Mouse (Mus musculus) kidney, embryonic 16.5 days (tissue): ENCODE measurements at regions not wholly inside any gene's neighbourhood (a gene's known extent, or its start where the extent isn't known, plus 50 kb on each side); places are given as distances from the start of the nearest gene placed in this dataset.

Source experiments
- ATAC-seq: fragments of 200-750 bp; cut with Nextera tagmentation; 2 replicates; pipeline ENCODE4 v1.8.0; 2017; ENCODE audit warnings: moderate TSS enrichment; ENCODE audit not compliant: low FRiP score, low TSS enrichment
- H3K27ac ChIP-seq: fragments of 300-500 bp; sonication (generic); 2 replicates; pipeline ENCODE4 v1.5.1; 2014; ENCODE audit warnings: low read length
- H3K27me3 ChIP-seq: fragments of 300-500 bp; sonication (generic); 2 replicates; pipeline ENCODE4 v1.6.1; 2014; ENCODE audit warnings: low read length, control low read depth, mixed read lengths; ENCODE audit not compliant: insufficient read depth
- H3K36me3 ChIP-seq: fragments of 300-500 bp; sonication (generic); 2 replicates; pipeline ENCODE4 v1.6.1; 2014; ENCODE audit warnings: low read length, control low read depth, mixed read lengths; ENCODE audit not compliant: insufficient read depth
- H3K4me1 ChIP-seq: fragments of 300-500 bp; sonication (generic); 2 replicates; pipeline ENCODE4 v1.6.1; 2014; ENCODE audit warnings: low read length, control low read depth, mixed read lengths; ENCODE audit not compliant: insufficient read depth
- H3K4me2 ChIP-seq: fragments of 300-500 bp; sonication (generic); replicated peaks from 2 replicates; pipeline ENCODE4 v1.6.1; 2014; ENCODE audit warnings: low read depth, low read length
- H3K4me3 ChIP-seq: fragments of 300-500 bp; sonication (generic); 2 replicates; pipeline ENCODE4 v1.5.1; 2014; ENCODE audit warnings: mild to moderate bottlenecking, low read length
- H3K9ac ChIP-seq: fragments of 300-500 bp; sonication (generic); replicated peaks from 2 replicates; pipeline ENCODE4 v1.6.1; 2014; ENCODE audit warnings: low read length
- H3K9me3 ChIP-seq: fragments of 300-500 bp; sonication (generic); 2 replicates; pipeline ENCODE4 v1.6.1; 2016; ENCODE audit warnings: low read length, control low read depth
- WGBS: fragments of 180-500 bp; shearing (Covaris S2); extraction: QIAGEN DNeasy Blood & Tissue Kit; methylation state at CpG from one replicate; pipeline ENCODE4 v1.1.7; 2014; 5-methylcytosine and 5-hydroxymethylcytosine counted together

DNA sequence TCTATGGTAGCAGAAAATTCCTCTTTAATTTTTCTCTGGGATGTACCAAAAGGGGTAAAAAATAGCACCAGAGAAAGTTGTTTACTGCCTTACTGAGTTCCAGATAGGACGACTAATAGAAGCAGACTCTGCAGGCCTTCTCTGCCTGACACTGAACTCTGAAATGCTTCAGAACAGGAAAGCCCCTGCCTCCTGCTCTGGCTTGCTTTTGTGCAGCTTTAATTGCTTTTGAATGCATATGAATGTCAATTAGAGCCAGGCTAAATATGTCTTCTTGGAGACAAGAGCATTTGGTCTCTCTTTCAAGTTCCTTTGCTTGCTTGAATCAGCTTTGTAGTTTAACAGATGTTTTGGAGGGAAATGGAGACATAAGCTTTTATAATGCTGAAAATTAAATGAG is 512.5 kb upstream of the Apob start:
- Histone ChIP-seq H3K4me2 (no peak overlapping the region), H3K9ac (no peak overlapping the region), H3K4me1 (no peaks in the 10 kb centered on the region), H3K27me3 (no peaks in the 10 kb centered on the region), H3K9me3 (no peaks in the 10 kb centered on the region), H3K27ac (no peak overlapping the region), H3K4me3 (no peak overlapping the region), H3K36me3 (no peaks in the 10 kb centered on the region)
- no peak for ATAC-seq
- 21% methylated on average over 1 of the region's 1 CpGs for WGBS

DNA sequence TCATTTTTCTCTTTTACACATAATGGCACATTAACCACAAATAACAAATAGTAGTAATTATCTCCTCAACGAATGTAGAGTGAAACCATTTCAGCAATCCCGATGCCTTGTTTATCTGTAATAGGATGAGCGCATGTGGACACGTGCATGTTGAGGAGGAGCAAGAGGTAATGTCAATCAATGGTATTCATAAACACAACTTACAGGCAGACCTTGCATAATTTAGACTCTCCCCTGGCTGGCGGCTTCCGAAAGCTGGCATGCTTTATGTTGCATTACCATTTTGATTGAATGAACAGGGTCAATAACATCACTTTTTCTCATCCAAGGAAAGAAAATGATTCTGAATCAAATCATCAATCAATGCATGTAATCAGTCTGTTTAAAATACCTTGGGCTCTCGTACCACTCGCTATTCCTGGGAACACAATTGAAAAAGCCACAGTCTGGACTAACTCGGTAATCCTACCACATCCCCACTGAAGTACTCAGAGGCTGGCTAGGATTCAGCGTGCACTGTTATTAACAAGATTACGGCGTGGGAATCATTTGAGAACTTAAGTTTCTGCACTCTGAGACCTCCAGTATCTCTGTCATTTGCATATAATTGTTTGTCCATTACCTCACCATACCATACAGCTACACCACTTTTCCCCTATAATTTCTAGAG is 464.7 kb upstream of the Apob start:
- no peak for ATAC-seq
- Histone ChIP-seq H3K4me3 (no peak overlapping the region), H3K9me3 (no peaks in the 10 kb centered on the region), H3K27ac (no peak overlapping the region), H3K9ac (no peak overlapping the region), H3K27me3 (no peaks in the 10 kb centered on the region), H3K36me3 (no peaks in the 10 kb centered on the region), H3K4me2 (no peak overlapping the region), H3K4me1 (no peaks in the 10 kb centered on the region)
- WGBS: 90% methylated on average over 12 of the region's 12 CpGs

DNA sequence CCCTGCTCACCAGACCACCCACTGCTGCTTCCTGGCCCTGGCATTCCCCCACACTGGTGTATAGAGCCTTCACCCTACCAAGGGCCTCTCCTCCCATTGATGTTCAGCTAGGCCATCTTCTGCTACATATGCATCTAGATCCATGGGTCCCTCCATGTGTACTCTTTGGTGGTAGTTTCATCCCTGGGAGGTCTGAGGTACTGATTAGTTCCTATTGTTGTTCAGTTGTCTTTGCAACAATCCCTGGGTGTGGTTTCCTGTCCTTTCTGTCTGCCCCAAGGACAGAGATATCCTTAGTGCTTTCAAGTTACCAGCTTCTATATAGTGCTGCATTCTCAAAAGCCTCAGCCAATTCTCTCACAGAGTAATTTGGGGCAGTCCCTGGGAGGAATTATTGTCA is 440.1 kb upstream of the Apob start:
- Histone ChIP-seq H3K27me3 (no peaks in the 10 kb centered on the region), H3K9me3 (no peaks in the 10 kb centered on the region), H3K27ac (no peak overlapping the region), H3K4me3 (no peak overlapping the region), H3K4me2 (no peak overlapping the region), H3K36me3 (no peaks in the 10 kb centered on the region), H3K9ac (no peak overlapping the region), H3K4me1 (no peaks in the 10 kb centered on the region)
- no peak for ATAC-seq

DNA sequence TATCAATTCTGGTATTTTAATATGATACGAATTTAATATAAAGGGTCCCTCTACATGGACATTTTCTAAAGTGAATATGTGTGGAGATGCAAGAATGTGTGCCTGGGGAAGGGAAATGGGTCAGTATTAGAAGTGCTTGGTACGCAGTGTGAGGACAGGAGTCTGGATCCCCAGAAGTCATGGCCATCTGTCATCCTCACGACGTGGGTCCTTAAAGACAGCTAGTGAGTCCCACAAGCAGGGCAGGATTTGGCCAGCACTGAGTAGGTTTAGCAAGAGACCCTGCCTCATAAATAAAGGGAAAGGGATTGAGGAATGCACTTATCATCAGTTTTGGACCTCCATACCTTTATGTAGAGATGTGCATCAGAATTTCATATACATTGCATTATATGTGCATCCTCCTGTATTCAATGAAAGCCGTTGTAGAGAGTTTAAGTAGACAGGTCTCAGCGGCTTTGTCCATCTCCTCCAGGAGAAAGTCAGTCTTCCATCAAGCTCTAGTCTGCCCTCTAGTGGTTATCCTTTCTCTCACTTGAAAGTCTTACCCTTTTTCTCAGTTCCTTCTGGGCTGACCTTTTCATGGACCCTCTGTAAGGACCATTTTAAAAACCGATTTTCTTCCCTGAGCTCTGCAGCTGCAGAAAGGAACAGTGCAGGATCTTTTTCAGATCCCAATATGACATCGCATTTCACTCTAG is 434.0 kb upstream of the Apob start:
- H3K27ac ChIP-seq: no peak overlapping the region

DNA sequence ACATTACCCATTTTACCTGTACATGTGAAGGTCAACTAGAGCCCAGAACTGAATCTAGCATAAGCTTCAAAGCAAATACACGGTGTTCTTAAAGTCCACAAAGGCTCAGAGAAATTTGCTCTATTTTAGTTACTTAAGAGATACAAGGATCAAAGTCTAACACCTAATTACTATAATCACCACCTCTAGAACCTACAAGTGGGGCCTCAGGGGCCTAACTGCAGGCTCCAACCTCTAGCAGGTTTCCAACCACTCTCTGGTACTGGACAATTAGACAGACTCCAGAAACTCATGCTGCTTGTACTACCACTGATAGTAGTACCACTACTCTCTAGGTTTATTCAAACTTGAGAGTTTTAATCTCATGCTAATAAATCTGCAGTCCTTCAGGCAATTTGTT is 428.7 kb upstream of the Apob start:
- H3K27me3 ChIP-seq: no peaks in the 10 kb centered on the region
- H3K9ac ChIP-seq: no peak overlapping the region
- H3K27ac ChIP-seq: no peak overlapping the region
- H3K4me1 ChIP-seq: no peaks in the 10 kb centered on the region
- 83% methylated on average over 1 of the region's 1 CpGs for WGBS
- H3K4me3 ChIP-seq: no peak overlapping the region
- H3K9me3 ChIP-seq: no peaks in the 10 kb centered on the region
- no peak for ATAC-seq
- no peaks in the 10 kb centered on the region for H3K36me3 ChIP-seq
- no peak overlapping the region for H3K4me2 ChIP-seq

More for the DNA sequence above, 434.0 kb upstream of the Apob start:
- WGBS: 50% methylated on average over 8 of the region's 8 CpGs
- H3K27me3 ChIP-seq: no peaks in the 10 kb centered on the region
- no peaks in the 10 kb centered on the region for H3K9me3 ChIP-seq
- no peak overlapping the region for H3K4me3 ChIP-seq
- no peak for ATAC-seq
- no peaks in the 10 kb centered on the region for H3K36me3 ChIP-seq
- H3K4me1 ChIP-seq: no peaks in the 10 kb centered on the region
- no peak overlapping the region for H3K4me2 ChIP-seq
- H3K9ac ChIP-seq: no peak overlapping the region

DNA sequence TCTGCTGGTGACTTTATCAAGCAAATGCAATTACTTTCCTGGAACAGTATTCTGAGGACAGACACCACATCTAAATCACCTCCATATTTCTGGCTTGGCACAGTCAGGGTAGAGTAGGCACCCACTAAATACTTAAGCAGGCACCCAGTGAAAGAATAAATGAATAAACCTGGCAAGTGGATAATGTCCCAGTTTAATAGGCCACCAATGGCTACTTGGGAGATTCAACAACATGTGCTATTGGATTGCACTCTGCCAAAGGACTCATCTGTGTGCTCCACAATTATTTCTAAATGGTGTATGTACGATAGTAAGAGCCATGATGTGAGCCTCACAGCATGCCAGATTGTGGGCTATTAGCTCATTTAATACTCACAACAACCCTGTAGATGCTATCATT is 417.2 kb upstream of the Apob start:
- H3K4me3 ChIP-seq: no peak overlapping the region
- ATAC-seq: no peak
- H3K9ac ChIP-seq: no peak overlapping the region
- no peak overlapping the region for H3K4me2 ChIP-seq
- H3K4me1 ChIP-seq: no peaks in the 10 kb centered on the region
- H3K9me3 ChIP-seq: no peaks in the 10 kb centered on the region
- no peaks in the 10 kb centered on the region for H3K36me3 ChIP-seq
- H3K27ac ChIP-seq: no peak overlapping the region
- WGBS: 89% methylated on average over 1 of the region's 1 CpGs
- no peaks in the 10 kb centered on the region for H3K27me3 ChIP-seq

DNA sequence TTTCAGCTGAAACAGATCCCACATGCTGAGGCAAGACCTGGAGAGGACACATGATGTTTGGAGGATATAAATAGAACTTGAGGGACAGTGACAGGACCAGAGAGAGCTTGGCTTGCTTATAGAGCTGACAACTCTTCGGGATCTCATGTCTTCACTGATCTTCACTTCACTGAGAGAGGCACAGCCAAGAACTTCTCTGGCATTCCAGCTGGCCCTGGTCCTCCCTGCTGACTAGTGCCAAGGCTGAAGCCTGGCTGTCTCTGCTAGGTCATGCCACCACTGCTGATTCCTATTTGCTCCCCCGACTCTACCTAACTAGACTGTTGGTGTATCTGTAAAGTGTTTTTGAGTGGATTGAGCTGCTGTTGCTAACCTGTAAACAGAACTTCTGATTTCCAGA is 401.4 kb upstream of the Apob start:
- ATAC-seq: no peak
- 95% methylated on average over 2 of the region's 2 CpGs for WGBS

DNA sequence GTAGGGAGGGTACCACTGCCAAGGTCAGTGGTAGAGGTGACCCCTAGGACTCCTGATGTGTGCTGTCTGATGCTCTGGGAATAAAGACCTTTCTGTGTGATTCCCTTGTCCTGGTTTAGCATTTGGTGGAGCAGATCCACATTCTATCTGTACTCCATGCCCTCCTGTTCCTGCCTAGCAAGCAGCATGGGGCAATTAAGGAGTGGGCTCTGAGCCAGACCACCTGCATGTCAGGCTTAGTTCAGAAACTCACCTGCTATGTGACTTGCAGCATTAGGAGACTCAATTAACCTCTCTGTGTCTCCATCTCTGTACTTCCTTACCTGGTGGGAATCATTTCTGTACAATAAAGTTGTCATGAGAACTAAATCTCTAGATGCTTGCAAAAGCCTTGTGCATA is 389.9 kb upstream of the Apob start:
- H3K9me3 ChIP-seq: no peaks in the 10 kb centered on the region
- H3K27me3 ChIP-seq: no peaks in the 10 kb centered on the region
- no peak overlapping the region for H3K9ac ChIP-seq
- no peak for ATAC-seq
- H3K36me3 ChIP-seq: no peaks in the 10 kb centered on the region
- no peaks in the 10 kb centered on the region for H3K4me1 ChIP-seq
- H3K4me2 ChIP-seq: no peak overlapping the region
- H3K4me3 ChIP-seq: no peak overlapping the region
- H3K27ac ChIP-seq: no peak overlapping the region

More for the DNA sequence above, 401.4 kb upstream of the Apob start:
- Histone ChIP-seq H3K4me1 (no peaks in the 10 kb centered on the region), H3K27me3 (no peaks in the 10 kb centered on the region), H3K36me3 (no peaks in the 10 kb centered on the region), H3K9me3 (no peaks in the 10 kb centered on the region), H3K9ac (no peak overlapping the region), H3K4me2 (no peak overlapping the region), H3K27ac (no peak overlapping the region), H3K4me3 (no peak overlapping the region)

DNA sequence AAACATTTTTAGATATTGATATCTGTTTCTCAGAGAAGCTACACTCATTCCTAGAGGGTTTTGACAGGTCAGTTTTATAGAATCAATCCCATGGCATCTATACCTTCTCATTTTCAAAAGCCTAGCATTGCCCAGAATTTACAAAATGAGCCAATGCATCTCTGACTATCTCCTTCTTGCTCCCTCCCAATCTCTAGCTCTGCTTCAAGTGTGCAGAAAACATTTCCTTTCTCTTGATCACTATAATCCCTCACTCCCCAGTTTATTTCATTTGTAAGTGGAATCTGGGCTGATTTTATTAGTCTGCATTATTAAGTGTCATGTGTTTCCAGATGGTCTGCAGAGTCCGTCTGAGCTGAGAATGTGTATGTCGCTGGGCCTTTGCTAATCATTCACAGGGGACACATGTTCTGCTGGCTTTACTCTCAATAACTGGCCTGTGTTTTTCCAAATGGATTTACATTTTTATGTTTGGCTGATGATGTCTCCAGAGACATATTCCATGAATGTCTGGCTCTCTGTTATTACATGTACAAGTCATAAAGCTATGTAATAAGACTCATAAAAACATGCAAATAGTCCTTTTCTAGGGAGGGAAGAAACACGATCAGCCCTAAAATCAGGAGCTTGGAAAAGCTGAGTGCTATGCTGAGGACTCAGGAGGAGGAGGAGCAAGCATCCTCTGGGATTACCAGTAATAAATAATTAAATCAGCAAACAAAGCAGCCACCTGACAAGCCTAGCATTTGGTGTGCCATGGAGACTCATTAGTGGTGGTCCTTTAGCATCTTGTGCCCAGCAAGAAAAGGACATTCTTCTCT is 366.0 kb upstream of the Apob start:
- Histone ChIP-seq H3K9ac (no peak overlapping the region), H3K36me3 (no peaks in the 10 kb centered on the region), H3K27ac (no peak overlapping the region), H3K4me3 (no peak overlapping the region), H3K4me2 (no peak overlapping the region), H3K9me3 (no peaks in the 10 kb centered on the region), H3K27me3 (no peaks in the 10 kb centered on the region), H3K4me1 (no peaks in the 10 kb centered on the region)
- no peak for ATAC-seq
- 43% methylated on average over 3 of the region's 3 CpGs for WGBS
